Mouse (Mus musculus) liver, embryonic 14.5 days (tissue): Measurements from ENCODE around the gene Acin1. TPM values are rescaled to one million over a fixed set of nuclear protein-coding genes. Genes with fewer than 3 reads are reported as not detected.

Experiments used
- ATAC-seq: fragments of 200-750 bp; cut with Nextera tagmentation; 2 replicates; pipeline ENCODE4 v1.8.0; 2017; ENCODE audit warnings: moderate number of reproducible peaks, mild to moderate bottlenecking, moderate library complexity; ENCODE audit not compliant: insufficient read depth
- DNase-seq, 3 experiments: peaks; one replicate each; pipeline ENCODE4 v3.0.0-alpha.2; 2012 to 2013; ENCODE audit warnings: low read depth in 3 of 3, low spot score in 3 of 3
- H3K27ac ChIP-seq: fragments of 300-500 bp; sonication (generic); 2 replicates; pipeline ENCODE4 v1.5.1; 2014; ENCODE audit warnings: moderate library complexity, mild to moderate bottlenecking, control low read depth, inconsistent platforms
- H3K27me3 ChIP-seq: fragments of 300-500 bp; sonication (generic); 2 replicates; pipeline ENCODE4 v1.6.1; 2014; ENCODE audit warnings: mild to moderate bottlenecking, low read length, moderate library complexity; ENCODE audit not compliant: control insufficient read depth, insufficient read depth
- H3K36me3 ChIP-seq: fragments of 300-500 bp; sonication (generic); replicated peaks from 2 replicates; pipeline ENCODE4 v1.6.1; 2014; ENCODE audit warnings: low read depth; ENCODE audit not compliant: control insufficient read depth, insufficient read depth
- H3K4me1 ChIP-seq, 2 experiments: fragments of 200-500 bp in 1 of 2; fragments of 300-500 bp in 1 of 2; sonication (generic) in 1 of 2; replicated peaks; 2 replicates each; pipeline ENCODE4 v1.6.1; 2012 to 2014; ENCODE audit warnings: antibody characterized with exemption in 1 of 2, inconsistent platforms in 1 of 2, low read length in 1 of 2; ENCODE audit not compliant: control insufficient read depth in 2 of 2, insufficient read depth in 2 of 2
- H3K4me2 ChIP-seq: fragments of 300-500 bp; sonication (generic); 2 replicates; pipeline ENCODE4 v1.6.1; 2014; ENCODE audit warnings: low read depth, mild to moderate bottlenecking, control low read depth, moderate library complexity
- H3K4me3 ChIP-seq, 2 experiments: fragments of 200-500 bp in 1 of 2; fragments of 300-500 bp in 1 of 2; sonication (generic) in 1 of 2; 2 replicates each; pipeline ENCODE4 v1.5.1; 2012 to 2014; ENCODE audit warnings: low read depth in 2 of 2, low read length in 2 of 2, mild to moderate bottlenecking in 2 of 2, control low read depth in 1 of 2, inconsistent platforms in 1 of 2, moderate library complexity in 1 of 2; ENCODE audit not compliant: insufficient read depth in 1 of 2
- H3K9ac ChIP-seq: fragments of 300-500 bp; sonication (generic); replicated peaks from 2 replicates; pipeline ENCODE4 v1.6.1; 2014; ENCODE audit warnings: mild to moderate bottlenecking, control low read depth, moderate library complexity
- H3K9me3 ChIP-seq: fragments of 300-500 bp; sonication (generic); 2 replicates; pipeline ENCODE4 v1.6.1; 2016; ENCODE audit warnings: low read length, mixed read lengths; ENCODE audit not compliant: control insufficient read depth
- CTCF ChIP-seq: IDR thresholded peaks from 2 replicates; pipeline ENCODE4 v1.5.1; 2016; ENCODE audit warnings: antibody characterized with exemption, low read depth, control low read depth
- EP300 ChIP-seq: IDR thresholded peaks from 2 replicates; pipeline ENCODE4 v1.6.1; 2016; ENCODE audit warnings: antibody characterized with exemption, low read depth
- WGBS: fragments of 180-500 bp; shearing (Covaris S2); extraction: QIAGEN DNeasy Blood & Tissue Kit; methylation state at CpG from one replicate; pipeline ENCODE4 v1.1.7; 2014; ENCODE audit not compliant: insufficient replicate concordance; 5-methylcytosine and 5-hydroxymethylcytosine counted together
- polyA plus RNA-seq, 2 experiments: library from polyadenylated mRNA; depleted of rRNA in 1 of 2; stranded (reverse) in 1 of 2; unstranded in 1 of 2; fragments of >200 nt; fragmentation: Nextera tagmentation in 1 of 2; extraction: Ambion mirVana in 1 of 2; gene quantifications; 2 replicates each; pipeline versions ENCODE4 v1.2.1 to v1.2.3; 2012 to 2014

Acin1 gene
- polyA plus RNA-seq, 2 experiments = 43.2 to 64.5 TPM

GRCm38 (mm10) chr14:54687251-54687650 is 520 bp upstream of the Acin1 start:
- Histone ChIP-seq H3K4me3 (peak overlapping the region; percentile 67 to 85), H3K4me2 (peak overlapping the region; percentile 96), H3K9ac (peak overlapping the region; percentile 90), H3K4me1 (peaks cover 10 to 13% of the 10 kb centered on the region in 2 experiments), H3K27ac (peak overlapping the region; percentile 89), H3K9me3 (no peaks in the 10 kb centered on the region), H3K27me3 (no peaks in the 10 kb centered on the region), H3K36me3 (peaks cover 35% of the 10 kb centered on the region)
- no peak for ATAC-seq
- 3% methylated on average over 8 of the region's 8 CpGs for WGBS
- no peak for DNase-seq
- TF ChIP-seq CTCF (no peak), EP300 (no peak)

- Histone ChIP-seq H3K27me3 (no peaks in the 10 kb centered on the region), H3K36me3 (peaks cover 39% of the 10 kb centered on the region), H3K4me3 (peak within 1 kb of the TSS; percentile 67 to 85), H3K27ac (peak within 1 kb of the TSS; percentile 89), H3K9ac (peak within 1 kb of the TSS; percentile 90), H3K4me2 (peak within 1 kb of the TSS; percentile 96), H3K4me1 (peaks cover 10 to 16% of the 10 kb centered on the region in 2 experiments), H3K9me3 (no peaks in the 10 kb centered on the region)
- DNase-seq (peak; percentile 87 to 92 (median 89)), ATAC-seq (peak; percentile 82)
- under 1% methylated on average over 41 of the region's 41 CpGs for WGBS
- TF ChIP-seq EP300 (peak; percentile 39; the same call in 1 of the 2 replicates), CTCF (peak; percentile 70)
These were observed 639 bp downstream of the Acin1 start, which contains the start of gene 1700123O20Rik for GRCm38 (mm10) chr14:54686063-54686521. Gene 1700123O20Rik (plus strand): TSS chr14:54686216.

- Histone ChIP-seq H3K9ac (peak overlapping the region; percentile 90), H3K4me1 (peaks cover 10 to 16% of the 10 kb centered on the region in 2 experiments), H3K36me3 (peaks cover 36% of the 10 kb centered on the region), H3K27ac (peak overlapping the region; percentile 89), H3K27me3 (no peaks in the 10 kb centered on the region), H3K4me3 (peak overlapping the region; percentile 67 to 85), H3K9me3 (no peaks in the 10 kb centered on the region), H3K4me2 (peak overlapping the region; percentile 96)
- no peak for TF ChIP-seq CTCF
- ATAC-seq = peak; percentile 6; the same call in 1 of the 2 replicates
- 1% methylated on average over 8 of the region's 8 CpGs for WGBS
- no peak for DNase-seq
These were observed 1.3 kb downstream of the Acin1 start for GRCm38 (mm10) chr14:54685471-54685870.

GRCm38 (mm10) chr14:54682396-54682795 is 4.3 kb downstream of the Acin1 start:
- Histone ChIP-seq H3K27ac (no peak overlapping the region), H3K9me3 (no peaks in the 10 kb centered on the region), H3K4me2 (no peak overlapping the region), H3K9ac (no peak overlapping the region), H3K4me3 (no peak overlapping the region), H3K36me3 (peaks cover 47% of the 10 kb centered on the region), H3K27me3 (no peaks in the 10 kb centered on the region), H3K4me1 (peaks cover 2 to 8% of the 10 kb centered on the region in 2 experiments; a peak in 3 of 4 replicates)
- TF ChIP-seq EP300 (no peak), CTCF (no peak)
- ATAC-seq (no peak), DNase-seq (no peak)
- WGBS = 76% methylated on average over 3 of the region's 3 CpGs

- DNase-seq (no peak), ATAC-seq (peak; percentile 43; the same call in 1 of the 2 replicates)
- H3K9me3 ChIP-seq = no peaks in the 10 kb centered on the region
- H3K36me3 ChIP-seq = peaks cover 70% of the 10 kb centered on the region
- no peak overlapping the region for H3K9ac ChIP-seq
- H3K4me1 ChIP-seq = peaks cover 2 to 8% of the 10 kb centered on the region in 2 experiments; a peak in 3 of 4 replicates
- H3K27ac ChIP-seq = no peak overlapping the region
- WGBS = 81% methylated on average over 16 of the region's 16 CpGs
- TF ChIP-seq EP300 (no peak), CTCF (no peak)
- peak overlapping the region; percentile 18; the same call in 1 of the 2 replicates for H3K4me2 ChIP-seq
- no peak overlapping the region for H3K4me3 ChIP-seq
- H3K27me3 ChIP-seq = no peaks in the 10 kb centered on the region
These were observed 8.0 kb downstream of the Acin1 start for GRCm38 (mm10) chr14:54678657-54679304.
